Mouse (Mus musculus) embryonic fibroblast, embryonic 13.5 days (primary cell): Measurements from ENCODE around the gene Tsga10ip.

Experiments
- CTCF ChIP-seq: IDR thresholded peaks from 2 replicates; pipeline ENCODE4 v1.5.1; 2011; ENCODE audit warnings: mild to moderate bottlenecking, control low read depth, low read length, moderate library complexity, borderline replicate concordance; ENCODE audit not compliant: insufficient read depth
- POLR2A ChIP-seq: IDR thresholded peaks from 2 replicates; pipeline ENCODE4 v1.6.1; 2011; ENCODE audit warnings: low read depth, mild to moderate bottlenecking, control low read depth, low read length, moderate library complexity

- TF ChIP-seq CTCF = no peak
- TF ChIP-seq POLR2A = no peak; the same call in 1 of the 2 replicates
Observed at GRCm38 (mm10) chr19:5433951-5434350, 31.6 kb upstream of the Tsga10ip start.
